Mouse (Mus musculus): ENCODE results near the gene Preb.

Gene Preb

DNA sequence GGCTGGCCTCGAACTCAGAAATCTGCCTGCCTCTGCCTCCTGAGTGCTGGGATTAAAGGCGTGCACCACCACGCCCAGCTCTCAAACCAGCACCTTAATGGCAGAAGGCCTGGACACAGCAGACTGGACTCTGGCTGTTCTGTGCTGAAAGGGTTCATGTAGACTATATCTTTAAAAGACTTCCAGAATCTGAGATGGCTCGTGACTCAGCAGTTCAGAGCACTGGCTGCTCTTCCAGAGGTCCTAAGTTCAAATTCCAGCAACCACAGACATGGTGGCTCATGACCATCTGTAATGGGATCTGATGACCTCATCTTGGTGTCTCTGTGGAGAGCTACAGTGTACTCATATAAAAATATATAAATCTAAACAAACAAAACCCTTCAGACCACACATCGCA, 58.3 kb downstream of the Preb start:
- DNase-seq (ENCODE audit: extremely low spot score, low spot score): no peak
